Mouse (Mus musculus) heart, embryonic 12.5 days (tissue): ENCODE results near the gene Plekhh1. TPM values are rescaled to one million over a fixed set of nuclear protein-coding genes. Genes with fewer than 3 reads are reported as not detected.

Source experiments
- ATAC-seq: fragments of 200-750 bp; cut with Nextera tagmentation; 2 replicates; pipeline ENCODE4 v1.8.0; 2017; ENCODE audit warnings: moderate TSS enrichment, moderate library complexity; ENCODE audit not compliant: insufficient number of reproducible peaks, low FRiP score
- H3K27ac ChIP-seq: fragments of 300-500 bp; sonication (generic); 2 replicates; pipeline ENCODE4 v1.5.1; 2016; ENCODE audit warnings: mild to moderate bottlenecking, moderate library complexity; ENCODE audit not compliant: poor library complexity, severe bottlenecking
- H3K27me3 ChIP-seq: fragments of 300-500 bp; sonication (generic); replicated peaks from 2 replicates; pipeline ENCODE4 v1.6.1; 2016; ENCODE audit warnings: mild to moderate bottlenecking, moderate library complexity
- H3K36me3 ChIP-seq: fragments of 300-500 bp; sonication (generic); 2 replicates; pipeline ENCODE4 v1.6.1; 2016; ENCODE audit warnings: mild to moderate bottlenecking, moderate library complexity
- H3K4me1 ChIP-seq: fragments of 300-500 bp; sonication (generic); replicated peaks from 2 replicates; pipeline ENCODE4 v1.6.1; 2016; ENCODE audit warnings: mild to moderate bottlenecking
- H3K4me2 ChIP-seq: fragments of 300-500 bp; sonication (generic); 2 replicates; pipeline ENCODE4 v1.6.1; 2016; ENCODE audit warnings: mild to moderate bottlenecking, moderate library complexity
- H3K4me3 ChIP-seq: fragments of 300-500 bp; sonication (generic); 2 replicates; pipeline ENCODE4 v1.5.1; 2016; ENCODE audit warnings: mild to moderate bottlenecking
- H3K9ac ChIP-seq: fragments of 300-500 bp; sonication (generic); 2 replicates; pipeline ENCODE4 v1.6.1; 2016; ENCODE audit warnings: mild to moderate bottlenecking, moderate library complexity
- H3K9me3 ChIP-seq: fragments of 300-500 bp; sonication (generic); replicated peaks from 2 replicates; pipeline ENCODE4 v1.6.1; 2016; ENCODE audit warnings: mild to moderate bottlenecking, moderate library complexity
- WGBS: fragments of 180-500 bp; shearing (Covaris S2); methylation state at CpG from one replicate; pipeline ENCODE4 v1.1.7; 2016; 5-methylcytosine and 5-hydroxymethylcytosine counted together
- polyA plus RNA-seq: library from polyadenylated mRNA; unstranded; fragments of >200 nt; fragmentation: Nextera tagmentation; extraction: Ambion mirVana; gene quantifications from 2 replicates; pipeline ENCODE4 v1.2.1, GENCODE M21; 2016

Plekhh1 gene
- polyA plus RNA-seq, 1 experiment from 2014 or later, result 5.8 TPM

DNA sequence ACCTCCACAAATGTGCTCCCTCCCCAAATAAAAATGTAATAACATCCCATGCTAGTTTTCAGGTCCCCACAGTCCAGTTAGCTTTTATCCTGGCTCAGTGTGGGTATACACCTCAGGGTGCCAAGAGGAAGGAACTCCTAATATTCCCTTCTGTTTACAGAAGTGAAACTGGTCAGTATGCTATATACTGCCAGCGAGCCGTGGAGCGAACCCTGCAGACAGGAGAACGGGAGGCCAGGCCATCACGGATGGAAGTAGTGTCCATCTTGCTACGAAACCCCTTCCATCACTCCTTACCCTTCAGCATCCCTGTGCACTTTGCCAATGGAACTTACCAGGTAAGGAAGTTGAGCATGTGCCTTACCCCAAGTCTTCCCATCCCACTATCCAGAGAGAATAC lies 43.6 kb downstream of the Plekhh1 start:
- no peak overlapping the region for H3K4me3 ChIP-seq
- no peaks in the 10 kb centered on the region for H3K4me1 ChIP-seq
- WGBS, result 86% methylated on average over 6 of the region's 6 CpGs
- no peaks in the 10 kb centered on the region for H3K9me3 ChIP-seq
- H3K36me3 ChIP-seq, result peaks cover 95% of the 10 kb centered on the region
- H3K27me3 ChIP-seq, result no peaks in the 10 kb centered on the region
- no peak overlapping the region for H3K9ac ChIP-seq
- H3K4me2 ChIP-seq, result no peak overlapping the region
- H3K27ac ChIP-seq, result no peak overlapping the region
- no peak for ATAC-seq

DNA sequence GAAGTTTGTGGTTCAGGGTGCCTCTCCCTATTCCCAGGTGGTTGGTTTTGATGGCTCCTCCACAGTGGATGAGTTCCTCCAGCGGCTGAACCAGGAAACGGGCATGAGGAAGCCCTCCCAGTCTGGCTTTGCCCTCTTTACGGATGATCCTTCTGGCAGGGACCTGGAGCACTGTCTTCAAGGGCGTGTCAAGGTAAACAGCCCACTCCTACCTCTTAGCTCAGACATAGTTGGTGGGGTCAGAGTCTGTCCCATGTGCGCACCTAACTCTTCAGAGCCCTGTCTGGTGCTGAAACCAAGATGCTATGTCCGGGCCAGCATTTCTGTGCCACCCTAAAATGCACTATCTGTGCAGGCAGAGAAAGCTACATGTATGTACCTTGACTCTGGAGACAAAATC lies 44.4 kb downstream of the Plekhh1 start:
- Histone ChIP-seq H3K4me3 (no peak overlapping the region), H3K9me3 (no peaks in the 10 kb centered on the region), H3K9ac (no peak overlapping the region), H3K27me3 (no peaks in the 10 kb centered on the region), H3K36me3 (peaks cover 95% of the 10 kb centered on the region), H3K27ac (no peak overlapping the region), H3K4me1 (no peaks in the 10 kb centered on the region), H3K4me2 (no peak overlapping the region)
- ATAC-seq, result no peak
- WGBS, result 84% methylated on average over 6 of the region's 6 CpGs

DNA sequence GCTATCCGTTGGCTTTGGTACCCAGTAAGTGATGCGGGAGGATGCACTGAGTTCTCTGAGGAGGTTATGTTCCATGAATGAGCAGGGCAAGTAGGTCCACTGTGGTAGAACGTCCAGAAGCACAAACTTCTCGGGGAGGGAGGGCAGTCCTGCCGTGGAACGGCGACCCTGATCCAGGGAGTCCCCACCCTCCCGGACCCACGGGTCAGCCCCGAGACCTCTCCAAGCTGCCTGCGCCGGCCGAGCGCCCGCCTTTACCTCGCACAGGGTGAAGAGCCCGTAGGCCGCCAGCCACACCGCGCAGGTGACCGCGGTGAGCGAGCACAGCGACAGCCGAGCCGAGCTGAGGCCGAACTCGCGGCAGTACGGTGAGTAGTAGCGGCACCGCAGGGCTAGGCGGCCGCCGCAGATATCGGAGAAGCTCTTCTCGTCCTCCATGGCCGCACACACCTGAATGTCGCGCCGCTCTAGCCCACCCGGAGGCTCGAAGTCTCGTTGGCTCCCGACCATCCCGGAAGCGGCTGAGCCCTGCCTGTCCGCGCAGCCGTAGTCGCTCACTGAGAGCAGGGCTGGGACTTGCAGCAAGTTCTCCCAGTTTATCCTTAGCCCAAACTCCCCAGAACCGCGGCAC lies 60.3 kb downstream of the Plekhh1 start, which contains the start of gene Pigh:
Gene Pigh, minus strand, starts transcription at position 470 of the 631 bp plus-strand sequence.
- WGBS, result under 1% methylated on average over 50 of the region's 53 CpGs
- H3K4me2 ChIP-seq, result peak within 1 kb of the TSS; percentile 67
- H3K36me3 ChIP-seq, result peaks cover 16% of the 10 kb centered on the region
- no peaks in the 10 kb centered on the region for H3K4me1 ChIP-seq
- peak within 1 kb of the TSS; percentile 82 for H3K4me3 ChIP-seq
- H3K27ac ChIP-seq, result no peak within 1 kb of the TSS
- peak within 1 kb of the TSS; percentile 93 for H3K9ac ChIP-seq
- no peaks in the 10 kb centered on the region for H3K9me3 ChIP-seq
- ATAC-seq, result peak; percentile 93
- no peaks in the 10 kb centered on the region for H3K27me3 ChIP-seq

DNA sequence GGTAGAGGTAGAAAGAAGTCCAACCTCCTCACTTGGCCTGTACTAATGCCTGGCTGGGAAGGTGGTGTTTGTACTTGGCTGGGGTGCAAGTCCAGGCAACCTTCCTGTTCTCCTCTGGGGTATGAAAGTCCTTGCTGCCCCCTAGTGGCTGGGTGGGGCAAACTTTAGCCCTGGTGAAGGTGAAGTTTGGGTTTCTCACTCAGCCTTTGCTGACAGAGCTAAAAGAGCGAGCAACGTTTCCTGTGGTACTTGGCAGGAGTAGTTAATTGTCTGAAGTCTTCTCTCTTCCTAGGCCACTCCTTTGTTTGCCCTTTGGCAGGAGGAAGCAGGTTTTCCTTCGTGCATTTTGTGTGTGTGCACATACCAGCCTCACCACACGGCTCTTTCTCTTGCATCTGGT lies 63.6 kb downstream of the Plekhh1 start:
- no peaks in the 10 kb centered on the region for H3K27me3 ChIP-seq
- H3K27ac ChIP-seq, result no peak overlapping the region
- H3K4me1 ChIP-seq, result no peaks in the 10 kb centered on the region
- no peak overlapping the region for H3K4me3 ChIP-seq
- WGBS, result 37% methylated on average over 4 of the region's 4 CpGs
- H3K36me3 ChIP-seq, result no peaks in the 10 kb centered on the region
- no peak overlapping the region for H3K9ac ChIP-seq
- H3K9me3 ChIP-seq, result no peaks in the 10 kb centered on the region
- no peak overlapping the region for H3K4me2 ChIP-seq
- no peak for ATAC-seq

DNA sequence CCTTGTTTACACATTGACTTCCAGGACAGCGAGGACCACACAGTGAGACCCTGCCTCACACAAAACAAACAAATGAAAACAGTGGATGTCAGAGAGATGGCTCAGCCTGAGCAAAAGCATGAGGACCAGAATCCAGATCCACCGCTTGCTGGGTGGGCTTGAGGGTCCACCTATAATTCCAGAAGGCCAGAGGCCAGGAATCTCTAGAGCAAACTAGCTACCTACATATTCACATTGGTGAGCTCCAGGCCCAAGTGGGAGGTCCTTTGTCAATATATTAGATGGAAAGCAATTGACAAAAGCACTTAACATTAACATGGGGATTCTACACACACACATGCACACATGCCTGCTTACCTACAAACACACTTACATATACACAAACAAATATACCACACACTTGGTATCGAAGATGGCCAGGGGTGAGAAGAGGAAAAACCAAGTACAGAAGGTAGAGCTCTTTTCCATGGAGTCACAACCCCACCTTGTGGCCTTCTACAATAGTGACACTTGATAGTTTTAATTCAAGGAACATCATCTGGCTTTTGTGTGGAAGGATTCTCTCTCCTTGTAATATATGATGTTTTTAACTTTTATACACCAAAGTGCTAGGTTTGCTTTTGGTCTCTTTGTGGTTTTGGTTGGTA lies 68.3 kb downstream of the Plekhh1 start:
- H3K27ac ChIP-seq, result no peak overlapping the region
- no peaks in the 10 kb centered on the region for H3K27me3 ChIP-seq
- no peak overlapping the region for H3K4me2 ChIP-seq
- H3K4me3 ChIP-seq, result no peak overlapping the region
- 44% methylated on average over 3 of the region's 3 CpGs for WGBS
- ATAC-seq, result no peak
- H3K9me3 ChIP-seq, result no peaks in the 10 kb centered on the region
- peaks cover 9% of the 10 kb centered on the region; the same call in 1 of the 2 replicates for H3K4me1 ChIP-seq
- H3K9ac ChIP-seq, result no peak overlapping the region
- no peaks in the 10 kb centered on the region for H3K36me3 ChIP-seq

DNA sequence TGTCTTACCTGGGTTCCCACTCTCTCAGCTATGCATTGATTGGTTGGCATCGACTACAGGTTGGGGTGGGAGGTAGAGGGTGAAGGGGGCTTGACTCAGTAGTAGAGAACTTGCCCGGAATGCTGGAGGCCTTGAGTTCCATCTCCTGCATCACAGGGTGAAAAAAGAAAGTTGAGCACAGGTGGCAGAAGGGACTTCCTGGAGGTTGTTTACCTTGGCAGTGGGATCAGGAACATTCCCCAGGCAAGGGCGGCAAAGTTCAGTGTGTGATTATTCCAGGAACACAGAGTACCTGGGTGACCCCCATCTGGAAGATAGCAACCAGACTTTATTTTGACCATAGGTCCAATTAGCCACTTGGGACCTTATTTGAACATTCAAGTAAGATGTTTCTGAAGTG lies 74.8 kb downstream of the Plekhh1 start:
- H3K4me3 ChIP-seq, result no peak overlapping the region
- WGBS, result 72% methylated on average over 3 of the region's 3 CpGs
- no peak overlapping the region for H3K4me2 ChIP-seq
- no peak overlapping the region for H3K9ac ChIP-seq
- H3K9me3 ChIP-seq, result 0 out of 2 replicates have a peak, but pooled peaks cover 6% of the 10 kb centered on the region
- no peaks in the 10 kb centered on the region for H3K36me3 ChIP-seq
- ATAC-seq, result no peak
- no peak overlapping the region for H3K27ac ChIP-seq
- peaks cover 9% of the 10 kb centered on the region; the same call in 1 of the 2 replicates for H3K4me1 ChIP-seq
- H3K27me3 ChIP-seq, result no peaks in the 10 kb centered on the region

DNA sequence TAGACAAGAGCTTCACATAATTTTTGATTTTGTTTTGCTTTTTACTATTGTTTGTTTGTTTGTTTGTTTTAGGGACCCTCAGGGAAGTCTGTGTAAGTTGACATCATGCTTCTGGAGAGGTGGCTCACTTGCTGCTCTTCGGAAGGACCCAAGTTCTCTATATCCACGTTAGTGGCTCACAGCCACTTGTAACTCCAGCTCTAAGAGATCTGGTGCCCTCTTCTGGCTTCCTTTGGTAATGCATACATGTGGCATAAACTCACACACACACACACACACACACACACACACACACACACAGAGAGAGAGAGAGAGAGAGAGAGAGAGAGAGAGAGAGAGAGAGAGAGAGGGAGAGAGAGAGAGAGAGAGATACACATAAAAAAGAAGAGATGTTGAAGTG lies 75.6 kb downstream of the Plekhh1 start:
- no peak overlapping the region for H3K27ac ChIP-seq
- H3K27me3 ChIP-seq, result no peaks in the 10 kb centered on the region
- no peak overlapping the region for H3K9ac ChIP-seq
- H3K4me2 ChIP-seq, result no peak overlapping the region
- H3K4me3 ChIP-seq, result no peak overlapping the region
- H3K4me1 ChIP-seq, result peaks cover 9% of the 10 kb centered on the region; the same call in 1 of the 2 replicates
- WGBS, result 63% methylated on average over 2 of the region's 2 CpGs
- ATAC-seq, result no peak
- H3K36me3 ChIP-seq, result no peaks in the 10 kb centered on the region
- 0 out of 2 replicates have a peak, but pooled peaks cover 6% of the 10 kb centered on the region for H3K9me3 ChIP-seq

DNA sequence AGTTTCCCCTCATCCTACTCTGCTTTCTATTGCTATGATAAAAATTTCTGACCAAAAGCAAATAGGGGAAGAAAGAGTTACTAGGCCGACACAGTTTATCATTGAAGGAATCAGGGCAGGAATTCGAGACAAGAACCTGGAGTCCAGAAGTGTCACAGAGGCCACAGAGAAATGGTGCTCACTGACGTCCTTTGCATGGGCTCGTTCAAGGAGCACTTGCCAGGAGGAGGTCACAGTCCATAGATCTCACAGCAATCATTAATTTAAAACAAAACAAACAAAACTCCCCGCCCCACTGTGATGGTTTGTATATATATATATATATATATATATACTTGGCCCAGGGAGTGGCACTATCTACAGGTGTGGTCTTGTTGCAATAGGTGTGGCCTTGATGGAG lies 76.3 kb downstream of the Plekhh1 start:
- Histone ChIP-seq H3K36me3 (no peaks in the 10 kb centered on the region), H3K4me2 (no peak overlapping the region), H3K27me3 (no peaks in the 10 kb centered on the region), H3K9ac (no peak overlapping the region), H3K27ac (no peak overlapping the region), H3K4me1 (peaks cover 9% of the 10 kb centered on the region; the same call in 1 of the 2 replicates), H3K4me3 (no peak overlapping the region), H3K9me3 (0 out of 2 replicates have a peak, but pooled peaks cover 6% of the 10 kb centered on the region)
- ATAC-seq, result no peak
- WGBS, result 86% methylated on average over 5 of the region's 5 CpGs

DNA sequence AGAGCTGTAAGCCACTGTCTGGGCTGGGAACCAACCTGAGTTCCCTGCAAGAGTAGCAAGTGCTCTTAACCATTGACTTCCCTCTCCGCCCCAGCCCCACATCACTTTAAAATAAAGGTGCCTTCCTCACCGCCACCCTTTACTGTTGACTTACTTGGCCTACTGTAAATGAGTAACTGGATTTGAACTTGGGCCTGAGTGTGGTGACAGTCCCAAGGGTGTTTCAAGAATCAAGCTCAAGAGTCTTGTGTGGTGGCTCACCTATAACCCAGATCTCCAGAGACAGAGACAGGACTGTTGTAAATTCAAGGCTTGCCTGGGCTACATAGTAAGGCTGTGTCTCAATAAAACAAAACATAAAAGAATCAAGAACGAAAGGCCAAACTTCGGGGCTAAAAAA lies 90.0 kb downstream of the Plekhh1 start:
- Histone ChIP-seq H3K4me2 (no peak overlapping the region), H3K9me3 (no peaks in the 10 kb centered on the region), H3K27ac (no peak overlapping the region), H3K4me1 (no peaks in the 10 kb centered on the region), H3K9ac (no peak overlapping the region), H3K27me3 (0 out of 2 replicates have a peak, but pooled peaks cover 3% of the 10 kb centered on the region), H3K36me3 (no peaks in the 10 kb centered on the region), H3K4me3 (no peak overlapping the region)
- 86% methylated on average over 4 of the region's 4 CpGs for WGBS
- no peak for ATAC-seq

DNA sequence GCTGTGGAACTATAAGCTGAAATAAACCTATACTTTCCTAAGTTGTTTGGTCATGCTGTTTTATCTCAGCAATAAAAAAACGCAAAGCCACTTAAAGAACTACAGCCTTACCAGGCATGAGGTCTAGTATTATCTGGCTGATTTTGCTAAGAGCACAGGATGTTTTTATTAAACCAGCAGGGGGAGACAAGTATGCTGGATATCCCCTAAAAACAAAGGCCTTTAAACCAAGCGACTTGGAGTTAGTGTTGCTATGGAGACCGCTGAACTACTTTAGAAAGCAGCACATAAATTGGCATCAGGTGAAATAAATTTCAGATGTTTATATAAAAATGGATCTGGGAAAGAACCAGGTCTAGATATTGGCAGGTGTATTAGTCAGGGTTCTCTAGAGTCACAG lies 93.9 kb downstream of the Plekhh1 start:
- H3K9ac ChIP-seq, result no peak overlapping the region
- no peak for ATAC-seq
- no peak overlapping the region for H3K4me2 ChIP-seq
- WGBS, result 32% methylated on average over 3 of the region's 3 CpGs
- H3K36me3 ChIP-seq, result no peaks in the 10 kb centered on the region
- H3K27me3 ChIP-seq, result no peaks in the 10 kb centered on the region
- no peaks in the 10 kb centered on the region for H3K9me3 ChIP-seq
- H3K4me1 ChIP-seq, result no peaks in the 10 kb centered on the region
- no peak overlapping the region for H3K4me3 ChIP-seq
- no peak overlapping the region for H3K27ac ChIP-seq

DNA sequence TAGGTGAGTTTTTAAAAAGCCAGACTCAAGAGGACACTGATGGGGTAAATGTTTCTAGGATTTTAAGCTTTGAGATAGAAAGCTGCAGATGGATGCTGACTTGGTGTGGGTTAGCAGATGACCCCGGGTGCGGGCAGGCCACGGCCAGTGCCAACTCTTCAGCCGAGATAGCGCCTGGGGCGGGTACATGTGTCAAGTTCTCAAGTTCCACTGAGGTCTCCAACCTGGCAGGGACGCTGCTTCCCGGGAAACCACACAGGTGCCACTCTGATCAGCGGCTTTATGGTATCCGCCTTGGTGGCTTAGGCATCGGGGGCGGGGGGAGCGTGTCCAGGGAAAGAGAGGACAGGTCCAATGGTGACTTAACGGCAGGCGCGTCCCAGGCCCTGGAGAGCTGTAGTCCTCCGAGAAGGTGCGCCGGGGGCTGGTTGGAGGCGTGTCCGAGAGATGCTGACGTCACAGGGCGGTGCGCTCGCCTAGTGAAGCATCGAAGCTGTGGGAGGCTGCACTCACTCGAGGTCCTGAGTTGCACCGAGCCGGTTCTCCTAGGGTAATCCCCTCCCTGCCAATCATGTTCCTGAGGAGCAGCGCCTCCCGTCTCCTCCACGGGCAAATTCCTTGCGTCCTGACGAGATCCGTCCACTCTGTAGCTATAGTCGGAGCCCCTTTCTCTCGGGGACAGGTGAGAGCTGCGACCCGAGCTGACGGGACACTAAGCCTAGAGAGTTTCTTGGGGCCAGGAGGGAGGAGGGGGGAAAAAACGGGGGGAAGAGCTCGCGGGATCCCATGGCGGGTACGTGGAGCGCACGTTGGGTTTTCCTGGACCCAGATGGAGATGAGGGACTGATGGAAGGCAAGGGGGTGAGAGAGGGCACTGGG lies 101.6 kb downstream of the Plekhh1 start, which contains the start of gene Arg2:
Gene Arg2, plus strand, starts transcription at position 479 of the 879 bp plus-strand sequence.
- peak within 1 kb of the TSS; percentile 56 for H3K9ac ChIP-seq
- 0 out of 2 replicates have a peak, but pooled peaks cover 6% of the 10 kb centered on the region for H3K9me3 ChIP-seq
- H3K4me1 ChIP-seq, result peaks cover 14% of the 10 kb centered on the region
- peak within 1 kb of the TSS; percentile 52 for H3K4me3 ChIP-seq
- H3K27ac ChIP-seq, result no peak within 1 kb of the TSS
- H3K4me2 ChIP-seq, result peak within 1 kb of the TSS; percentile 96
- H3K36me3 ChIP-seq, result no peaks in the 10 kb centered on the region
- H3K27me3 ChIP-seq, result peaks cover 45% of the 10 kb centered on the region
- WGBS, result under 1% methylated on average over 47 of the region's 47 CpGs
- peak; percentile 72; the same call in 1 of the 2 replicates for ATAC-seq
